Mouse (Mus musculus) left cerebral cortex, postnatal 10 days (tissue): ENCODE results near the gene Crkl. TPM values are rescaled to one million over a fixed set of nuclear protein-coding genes. Genes with fewer than 3 reads are reported as not detected.
A peak's percentile ranks its signal among the peaks of the same experiment; 100 is the strongest.
"Not testable (repeated sequence)": the region's sequence is repeated elsewhere in the genome, so short reads cannot be mapped to it uniquely, and the experiment has no call there.

Experiments
- DNase-seq, 2 experiments: peaks; one replicate each; pipeline ENCODE4 v3.0.0; 2021 to 2022; ENCODE audit warnings: low spot score in 2 of 2, mixed read lengths in 1 of 2; ENCODE audit errors: extremely low spot score in 1 of 2
- intact Hi-C: fragments of 180-260 bp; cut with DNase I; formaldehyde crosslinking; loops from one replicate; pipeline ENCODE4 v1.15.1; 2025
- total RNA-seq, 2 experiments: library from RNA; stranded (reverse); gene quantifications; 2 replicates each; pipeline ENCODE4 v1.2.3; 2021

The Crkl gene
- total RNA-seq, 2 experiments from 2014 or later: 28.0 to 28.3 TPM

DNA sequence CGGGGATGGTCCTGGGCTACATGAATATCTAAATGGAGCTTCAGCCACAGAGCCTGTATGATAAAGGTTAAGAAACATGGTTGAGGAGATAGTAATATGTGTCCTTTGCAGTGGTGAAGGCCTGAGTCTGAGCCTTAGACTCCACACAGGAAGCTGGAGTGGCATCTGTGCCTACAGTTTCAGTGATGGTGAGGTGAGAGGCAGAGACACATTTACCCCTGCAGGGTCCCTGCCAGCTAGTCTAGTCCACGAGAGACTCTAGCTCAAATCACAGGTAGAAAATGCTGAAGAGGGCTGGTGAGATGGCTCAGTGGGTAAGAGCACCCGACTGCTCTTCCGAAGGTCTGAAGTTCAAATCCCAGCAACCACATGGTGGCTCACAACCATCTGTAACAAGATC, 23.5 kb downstream of the Crkl start:
- intact Hi-C loops: no loop called here
- no peak for DNase-seq

DNA sequence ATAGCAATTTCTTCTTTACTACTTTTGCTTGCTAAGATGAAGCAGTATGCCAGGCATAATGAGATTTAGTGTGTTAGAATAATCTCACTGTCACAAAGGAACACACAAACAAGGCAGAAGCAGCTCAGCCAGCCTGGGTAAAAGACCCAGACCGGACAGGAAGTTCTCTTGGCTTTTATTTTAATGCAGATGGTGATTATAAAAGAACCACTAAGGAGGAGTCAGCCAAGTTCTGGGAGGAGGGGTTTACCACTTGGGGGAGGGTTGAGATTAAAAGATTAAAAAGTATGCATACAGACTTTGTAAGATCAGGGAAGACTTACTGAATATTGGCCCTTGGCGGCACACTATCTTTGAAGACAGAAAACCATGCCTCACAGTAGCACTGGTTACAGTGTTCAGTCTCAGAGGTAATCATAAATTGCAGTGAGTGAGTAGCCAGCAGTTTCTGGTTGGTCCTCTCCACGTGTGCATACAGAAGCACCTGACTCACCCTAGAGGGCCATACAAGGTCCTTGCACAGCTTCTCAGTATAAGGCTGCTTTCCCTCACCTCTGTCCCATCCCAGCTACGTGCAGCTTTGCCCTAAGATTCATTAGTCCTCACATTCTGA, 26.6 kb downstream of the Crkl start:
- intact Hi-C loops: no loop called here
- DNase-seq: no peak

DNA sequence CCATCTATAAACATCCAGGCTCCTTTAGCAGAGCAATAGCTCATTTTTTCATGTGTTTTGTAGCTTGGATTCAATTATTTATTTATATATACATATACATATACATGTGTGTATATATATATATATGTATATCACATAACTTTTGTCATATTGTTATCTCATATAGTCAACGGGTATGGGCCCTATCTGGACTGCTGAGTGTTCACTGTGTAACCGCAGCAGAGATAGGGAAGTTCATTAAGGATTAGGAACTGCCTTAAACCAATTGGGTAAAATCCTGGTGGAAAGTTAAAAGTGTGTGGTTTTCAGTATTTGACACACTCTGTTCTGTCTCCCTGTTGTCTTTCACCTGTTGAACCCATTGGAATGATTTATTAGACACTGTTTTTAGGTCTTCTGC, 29.7 kb downstream of the Crkl start:
- intact Hi-C loops: no loop called here
- DNase-seq: no peak

DNA sequence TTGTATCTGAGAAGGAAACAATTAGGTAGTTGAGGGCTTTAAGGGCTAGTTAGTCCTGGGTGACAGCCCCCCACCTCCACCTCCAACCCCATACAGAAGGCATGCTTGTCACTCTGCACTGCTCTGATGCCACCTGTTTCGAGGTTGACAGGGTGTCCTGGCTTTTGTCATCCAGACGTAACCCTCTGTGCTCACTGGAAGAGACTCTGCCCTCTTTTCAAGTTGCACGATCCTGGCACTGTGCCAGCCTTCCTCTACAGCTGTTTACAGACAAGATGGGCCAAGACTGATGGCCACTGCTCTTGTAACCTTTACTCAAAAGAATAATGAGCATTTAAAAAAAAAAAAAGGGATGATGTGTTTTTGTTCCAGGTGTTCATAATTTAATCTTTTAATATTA, 34.7 kb downstream of the Crkl start:
- DNase-seq: peak in 1 of 2 experiments; percentile 57
- intact Hi-C loops: no loop called here

- no peak for DNase-seq
- intact Hi-C loops: no loop called here
Observed at GRCm38 (mm10) chr16:17488478-17489468, 37.0 kb downstream of the Crkl start.

DNA sequence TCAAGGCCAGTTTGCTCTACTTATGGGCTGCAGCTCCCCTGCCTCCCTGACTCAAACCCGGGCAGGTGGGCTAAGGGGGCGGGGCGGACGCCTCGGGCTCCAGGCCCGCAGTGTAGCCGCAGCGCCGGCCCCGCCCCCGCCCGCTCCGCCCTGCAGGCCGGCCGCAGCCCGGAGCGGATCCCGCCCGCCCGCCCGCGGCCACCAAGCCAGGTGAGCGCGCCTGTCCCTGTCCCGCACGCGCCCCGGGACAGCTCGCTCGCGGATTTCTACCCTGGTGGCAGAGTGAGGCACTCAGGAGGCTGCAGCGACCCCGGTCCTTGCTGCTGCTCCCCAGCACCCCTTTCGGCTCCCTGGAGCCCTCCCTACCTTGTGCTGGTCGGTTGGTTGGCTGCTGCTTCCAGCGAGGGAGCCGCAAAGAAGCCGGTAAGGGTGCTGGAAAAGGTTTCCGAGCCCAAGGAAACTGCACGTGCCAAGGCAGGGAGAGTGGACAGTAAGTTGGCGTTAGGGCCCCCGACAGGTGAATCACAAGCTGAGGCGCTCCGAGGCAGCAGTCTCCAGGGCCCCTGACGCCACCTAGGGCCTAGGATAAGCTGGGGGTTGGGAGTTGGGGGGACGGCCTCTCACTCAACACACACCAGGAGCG, 37.8 kb downstream of the Crkl start, which contains the start of gene Aifm3:
TSS of gene Aifm3 (plus strand) at position 143 of the 643 bp plus-strand sequence.
- no peak for DNase-seq

GRCm38 (mm10) chr16:17491154-17491553, 39.4 kb downstream of the Crkl start:
- intact Hi-C loops: no loop called here

More for the DNA sequence above, 37.8 kb downstream of the Crkl start, which contains the start of gene Aifm3:
- intact Hi-C loops: no loop called here

DNA sequence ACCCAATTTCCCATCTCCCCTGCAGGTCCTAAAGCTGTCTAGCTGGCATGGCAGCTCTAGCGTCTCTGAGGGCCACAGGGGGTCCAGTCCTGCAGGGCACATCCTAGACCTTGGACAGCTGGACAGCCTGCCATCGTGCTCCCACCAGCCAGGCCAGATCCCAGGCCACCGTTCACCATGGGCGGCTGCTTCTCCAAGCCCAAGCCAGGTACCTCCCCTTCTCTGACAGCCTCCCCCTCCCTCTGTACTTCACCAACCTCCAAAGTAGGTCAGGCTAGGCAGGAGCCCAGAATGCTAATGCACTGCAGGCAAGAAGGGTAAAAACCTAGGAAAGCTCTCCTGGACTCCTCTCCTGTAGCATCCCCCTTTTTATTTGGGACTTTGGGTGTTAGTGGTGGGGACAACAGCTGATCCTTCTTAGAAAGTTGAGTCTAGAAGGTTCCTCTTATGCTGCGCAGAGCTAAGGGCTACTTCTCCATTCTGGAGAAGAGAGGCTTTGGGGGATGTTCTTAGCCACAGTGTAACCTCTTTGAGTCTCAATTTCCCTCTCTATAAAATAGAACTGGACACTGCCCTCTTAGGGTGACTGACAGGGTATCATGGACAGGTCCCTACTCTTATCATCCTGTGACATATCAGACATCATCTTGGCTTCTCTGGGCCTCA, 40.2 kb downstream of the Crkl start:
- intact Hi-C loops: no loop called here
- no peak for DNase-seq

More at GRCm38 (mm10) chr16:17491154-17491553, 39.4 kb downstream of the Crkl start:
- peak in 1 of 2 experiments; percentile 65 for DNase-seq

- DNase-seq: peak; percentile 86 to 91
- intact Hi-C loops: no loop called here
Observed at GRCm38 (mm10) chr16:17496499-17497305, 44.9 kb downstream of the Crkl start.

DNA sequence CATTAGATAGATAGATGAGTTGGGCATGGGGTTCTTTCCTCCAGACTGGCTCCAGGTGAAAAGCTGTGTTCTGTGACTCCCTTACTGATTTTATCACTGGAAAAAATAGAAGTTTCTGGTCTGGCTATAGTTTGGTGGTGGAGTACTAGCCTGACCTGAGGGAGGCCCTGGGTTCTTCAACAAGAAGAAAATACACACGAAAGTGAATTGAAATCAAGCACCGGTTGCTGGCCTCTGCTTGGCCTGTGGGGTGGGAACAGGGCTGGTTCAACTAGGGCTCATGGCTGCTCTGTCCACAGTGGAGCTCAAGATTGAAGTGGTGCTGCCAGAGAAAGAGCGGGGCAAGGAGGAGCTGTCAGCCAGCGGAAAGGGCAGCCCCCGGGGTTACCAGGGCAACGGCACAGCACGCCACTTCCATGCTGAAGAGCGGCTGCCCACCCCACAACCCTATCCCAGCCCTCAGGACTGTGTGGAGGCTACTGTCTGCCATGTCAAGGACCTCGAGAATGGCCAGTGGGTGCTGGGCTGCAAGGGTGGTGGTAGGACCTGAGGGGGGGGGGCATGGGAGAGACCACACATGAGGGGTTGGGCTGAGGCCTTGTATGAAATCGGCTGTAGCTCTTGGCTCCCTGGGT, 47.6 kb downstream of the Crkl start:
- intact Hi-C loops: no loop called here
- DNase-seq: peak in 1 of 2 experiments; percentile 81

DNA sequence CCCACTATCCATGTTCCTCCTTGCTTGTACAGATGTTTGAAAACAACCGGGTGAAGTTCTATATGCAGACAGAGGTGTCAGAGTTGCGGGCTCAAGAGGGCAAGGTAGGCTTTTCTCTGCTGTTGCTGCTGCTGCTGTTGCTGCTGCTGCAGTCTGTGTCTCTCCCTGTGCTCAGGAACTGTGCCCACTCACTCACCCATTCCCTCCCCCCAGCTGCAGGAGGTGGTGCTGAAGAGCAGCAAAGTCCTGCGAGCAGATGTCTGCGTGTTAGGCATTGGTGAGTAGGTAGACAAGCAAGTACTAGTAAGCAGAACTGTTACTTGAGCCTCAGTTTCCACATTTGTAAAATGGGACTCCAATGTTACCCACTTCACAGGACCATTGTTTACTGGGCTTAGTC, 50.9 kb downstream of the Crkl start:
- DNase-seq: no peak
- intact Hi-C loops: no loop called here

DNA sequence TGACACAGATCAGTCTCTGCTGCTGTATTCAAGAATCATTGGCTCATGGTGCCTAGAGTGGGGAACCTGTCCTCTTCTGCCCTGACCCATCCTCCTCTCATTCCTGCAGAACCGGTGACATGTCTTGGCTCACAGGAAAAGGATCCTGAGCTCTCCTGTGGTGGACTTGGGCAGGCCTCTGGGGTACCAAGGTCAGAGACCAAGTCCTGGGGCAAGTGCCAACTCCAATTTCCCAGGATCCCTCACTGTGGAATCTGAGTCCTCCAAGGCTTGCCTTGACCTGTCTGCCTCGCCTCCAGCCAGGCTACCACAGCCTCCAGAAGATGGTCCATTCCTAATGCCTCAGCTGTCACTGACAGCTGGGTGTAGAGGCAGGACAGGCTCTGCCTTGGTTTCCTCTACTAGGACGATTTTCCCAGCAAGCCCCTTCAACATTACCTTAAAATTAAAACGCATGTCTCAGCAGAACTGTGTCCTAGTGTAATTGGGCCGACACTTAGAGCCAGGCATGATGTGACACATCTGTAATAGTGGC, 55.3 kb downstream of the Crkl start:
- intact Hi-C loops: no loop called here
- no peak for DNase-seq

- intact Hi-C loops, DNase-seq: not testable (repeated sequence)
Observed at GRCm38 (mm10) chr16:17508031-17508430, 56.2 kb downstream of the Crkl start.

DNA sequence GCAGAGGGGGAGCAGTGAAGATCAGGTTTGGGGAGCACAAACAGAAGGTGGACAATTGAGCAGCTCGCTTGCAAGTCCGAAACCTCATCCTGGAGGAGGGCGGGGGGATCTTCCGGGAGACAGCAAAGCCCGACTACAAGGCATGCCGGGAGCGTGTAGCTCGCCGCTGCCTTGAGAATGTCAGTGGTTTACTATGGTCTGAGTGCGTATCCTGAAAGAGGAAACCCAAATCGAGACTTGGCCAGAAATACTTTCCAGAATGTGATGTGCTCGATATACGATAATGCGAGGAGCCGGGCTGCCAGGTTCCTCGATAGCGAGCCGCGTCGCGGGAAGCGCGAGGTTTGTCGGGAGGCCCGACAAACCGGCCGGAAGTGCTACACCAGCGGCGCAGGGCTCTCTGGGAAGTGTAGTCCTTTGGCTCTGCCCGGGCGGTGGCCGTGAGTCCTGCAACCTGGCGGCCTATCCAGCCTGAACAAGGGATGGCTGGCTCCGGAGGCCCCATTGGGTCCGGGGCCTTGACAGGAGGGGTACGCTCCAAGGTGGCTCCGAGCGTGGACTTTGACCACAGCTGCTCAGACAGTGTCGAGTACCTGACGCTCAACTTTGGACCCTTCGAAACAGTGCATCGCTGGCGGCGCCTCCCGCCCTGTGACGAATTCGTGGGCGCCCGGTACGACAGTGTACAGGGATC, 56.9 kb downstream of the Crkl start, which contains the start of gene Lztr1:
TSS of gene Lztr1 (plus strand) at position 143 of the 694 bp plus-strand sequence.
- peak; percentile 85 to 92 for DNase-seq
- intact Hi-C loops: no loop called here

GRCm38 (mm10) chr16:17509240-17509597, 57.4 kb downstream of the Crkl start:
- DNase-seq: no peak
- intact Hi-C loops: no loop called here

GRCm38 (mm10) chr16:17510143-17510542, 58.4 kb downstream of the Crkl start:
- no peak for DNase-seq
- intact Hi-C loops: no loop called here

GRCm38 (mm10) chr16:17510686-17511085, 58.9 kb downstream of the Crkl start:
- intact Hi-C loops: no loop called here
- no peak for DNase-seq
